Mouse (Mus musculus): ENCODE measurements around the gene Usp53.

Gene Usp53

GRCm38 (mm10) chr3:122887505-122888301, 96.6 kb downstream of the Usp53 start:
- in situ Hi-C loops (cut with MboI, MseI), result no loop called here
